Mouse (Mus musculus) bone marrow, adult 2 months (tissue): ENCODE data around the gene Zbtb12.
"Not testable (repeated sequence)": the region's sequence is repeated elsewhere in the genome, so short reads cannot be mapped to it uniquely, and the experiment has no call there.

Experiments
- CTCF ChIP-seq: fragments of 200-500 bp; IDR thresholded peaks from 2 replicates; pipeline ENCODE4 v1.5.1; 2011; ENCODE audit warnings: low read length, control low read depth; ENCODE audit not compliant: control insufficient read depth, insufficient read depth
- POLR2A ChIP-seq: fragments of 200-500 bp; IDR thresholded peaks from 2 replicates; pipeline ENCODE4 v1.6.1; 2011; ENCODE audit warnings: low read depth, mild to moderate bottlenecking, control low read depth, low read length, borderline replicate concordance; ENCODE audit not compliant: control insufficient read depth

- not testable (repeated sequence) for TF ChIP-seq POLR2A, CTCF
Measured at GRCm38 (mm10) chr17:34830776-34831175, 48.5 kb upstream of the Zbtb12 start.
